Comparison of ENCODE assay signal across 11 mouse cellular contexts in genomic region chr3:86143343-86143742, GRCm38 (mm10). TPM values are rescaled to one million over a fixed set of nuclear protein-coding genes. Genes with fewer than 3 reads are reported as not detected.
A peak's percentile ranks its signal among the peaks of the same experiment; 100 is the strongest.
DNase-seq lines count a peak whose midpoint lies in the region; ATAC-seq and TF ChIP-seq lines count a peak whose summit lies in the region.
"Had no signal": no experiment of that assay in that cellular context is flagged by ENCODE, and none has a peak within 500 bp of the region (broad histone marks: within the 10 kb centered on the region; RNA-seq: fewer than 3 reads in every experiment).

No protein-coding gene starts in this region.

- DNase-seq in cerebellum, postnatal 14 days: no peak
- no peak for DNase-seq in neural tube, embryonic 10.5 days (ENCODE audit: extremely low spot score, low spot score)
- DNase-seq in embryo, embryonic 9.5 days (ENCODE audit: extremely low spot score): no peak
- DNase-seq in left cerebral cortex, postnatal 4 days: no peak
- DNase-seq: kidney, postnatal 25 days; lung, adult 18-20 months had no signal

- no peak overlapping the region for H3K4me2 ChIP-seq in neural tube, embryonic 13.5 days
- no peak overlapping the region for H3K4me2 ChIP-seq in hindbrain, embryonic 16.5 days (ENCODE audit: low read length)

- 0 out of 2 replicates have a peak, but pooled peaks have one; percentile 1 for ATAC-seq in cerebellum, adult (ENCODE audit: insufficient number of reproducible peaks, low FRiP score, low TSS enrichment)
- ATAC-seq in neural tube, embryonic 13.5 days (ENCODE audit: low read depth): no peak
- no peak; the same call in 1 of the 2 replicates for ATAC-seq in hindbrain, embryonic 16.5 days

- H3K9ac ChIP-seq in neural tube, embryonic 13.5 days: 0 out of 2 replicates have a peak overlapping the region, but pooled peaks have one; percentile 14
- peak overlapping the region; percentile 41 for H3K9ac ChIP-seq in hindbrain, embryonic 16.5 days (ENCODE audit: low read depth, low read length)

- peaks cover 27% of the 10 kb centered on the region for H3K36me3 ChIP-seq in neural tube, embryonic 13.5 days
- 0 out of 2 replicates have a peak, but pooled peaks cover 8% of the 10 kb centered on the region for H3K36me3 ChIP-seq in hindbrain, embryonic 16.5 days (ENCODE audit: control insufficient read depth, insufficient read depth, low read length)
- peaks cover 16% of the 10 kb centered on the region for H3K36me3 ChIP-seq in small intestine, adult 2 months (ENCODE audit: control insufficient read depth, insufficient read depth, low read length)

- intact Hi-C loops in left cerebral cortex, postnatal 4 days (cut with DNase I): no loop called here

- WGBS in neural tube, embryonic 13.5 days: 89% methylated on average over 6 of the region's 6 CpGs
- WGBS in hindbrain, embryonic 16.5 days: 88% methylated on average over 6 of the region's 6 CpGs
- 90% methylated on average over 6 of the region's 6 CpGs for WGBS in small intestine, adult 2 months

- TF ChIP-seq POLR2A in small intestine, adult 2 months (IDR thresholded peaks at IDR 0.05; ENCODE audit: low read depth, low read length): no peak

- H3K27ac ChIP-seq in neural tube, embryonic 13.5 days (replicated peaks): no peak overlapping the region
- H3K27ac ChIP-seq in hindbrain, embryonic 16.5 days (ENCODE audit: low read depth, low read length): no peak overlapping the region
- H3K27ac ChIP-seq in small intestine, adult 2 months (ENCODE audit: insufficient read depth, low read depth, low read length): peak overlapping the region; percentile 12; the same call in 1 of the 2 replicates
- H3K27ac ChIP-seq: forebrain, embryonic 15.5 days had no signal

- peaks cover 26% of the 10 kb centered on the region for H3K4me1 ChIP-seq in neural tube, embryonic 13.5 days (replicated peaks)
- peaks cover 11% of the 10 kb centered on the region for H3K4me1 ChIP-seq in hindbrain, embryonic 16.5 days (ENCODE audit: control insufficient read depth, insufficient read depth, low read depth, low read length)
- H3K4me1 ChIP-seq in small intestine, adult 2 months (ENCODE audit: control insufficient read depth, insufficient read depth, insufficient read length, low read length): no peaks in the 10 kb centered on the region; the same call in 1 of the 2 replicates

- H3K9me3 ChIP-seq in neural tube, embryonic 13.5 days: no peaks in the 10 kb centered on the region
- H3K9me3 ChIP-seq in hindbrain, embryonic 16.5 days (ENCODE audit: control insufficient read depth, low read length): no peaks in the 10 kb centered on the region
- H3K9me3 ChIP-seq: forebrain, embryonic 15.5 days had no signal

- TF ChIP-seq CTCF in small intestine, adult 2 months (IDR thresholded peaks at IDR 0.05; ENCODE audit: extremely low read depth, insufficient read length, insufficient replicate concordance, low read depth, low read length): no peak

- no peaks in the 10 kb centered on the region for H3K27me3 ChIP-seq in neural tube, embryonic 13.5 days
- no peaks in the 10 kb centered on the region for H3K27me3 ChIP-seq in hindbrain, embryonic 16.5 days (replicated peaks; ENCODE audit: control insufficient read depth, insufficient read depth, low read length)
- no peaks in the 10 kb centered on the region for H3K27me3 ChIP-seq in small intestine, adult 2 months (ENCODE audit: control insufficient read depth, insufficient read depth, low read length)
- H3K27me3 ChIP-seq: forebrain, embryonic 15.5 days had no signal

- H3K4me3 ChIP-seq in neural tube, embryonic 13.5 days: no peak overlapping the region
- no peak overlapping the region for H3K4me3 ChIP-seq in hindbrain, embryonic 16.5 days (ENCODE audit: low read length)
- 0 out of 2 replicates have a peak overlapping the region, but pooled peaks have one; percentile 4 for H3K4me3 ChIP-seq in small intestine, adult 2 months (ENCODE audit: low read depth, low read length)

RNA-seq across cellular contexts. Expression of gene Rps3a1, which starts 0.8 kb away (rescaled TPM):
- polyA plus RNA-seq in neural tube, embryonic 13.5 days (2015; fragmentation: Nextera tagmentation; extraction: Ambion mirVana): 746 and 778 TPM in 2 replicates
- polyA plus RNA-seq in hindbrain, embryonic 16.5 days (2015; fragmentation: Nextera tagmentation; extraction: Ambion mirVana): 502 and 513 TPM in 2 replicates
- 72.2 and 82.5 TPM in 2 replicates for polyA plus RNA-seq in small intestine, adult 2 months (2012; rRNA removed)
- total RNA-seq in left cerebral cortex, postnatal 4 days (2021): 100 to 1,000 TPM; 534 to 591 TPM
